Mouse (Mus musculus) ovary, adult 18-20 months (tissue): ENCODE measurements around the gene 4931429L15Rik.
"Not testable (repeated sequence)": the region's sequence is repeated elsewhere in the genome, so short reads cannot be mapped to it uniquely, and the experiment has no call there.

ENCODE experiments used
- DNase-seq: peaks from one replicate; pipeline ENCODE4 v3.0.0; 2022; ENCODE audit warnings: low spot score, mixed read lengths

4931429L15Rik gene

GRCm38 (mm10) chr9:46319886-46320285, at the start of gene 4931429L15Rik:
TSS of gene 4931429L15Rik (minus strand) at chr9:46319986.
- DNase-seq = not testable (repeated sequence)

GRCm38 (mm10) chr9:46362459-46362858, 42.7 kb upstream of the 4931429L15Rik start:
- DNase-seq = no peak

- no peak for DNase-seq
These were observed 41.8 kb upstream of the 4931429L15Rik start for GRCm38 (mm10) chr9:46361461-46362111.

GRCm38 (mm10) chr9:46353992-46354391, 34.2 kb upstream of the 4931429L15Rik start:
- DNase-seq = peak; percentile 16

- DNase-seq = no peak
These were observed 33.5 kb upstream of the 4931429L15Rik start for GRCm38 (mm10) chr9:46353330-46353724.

- DNase-seq = no peak
These were observed 33.0 kb upstream of the 4931429L15Rik start for GRCm38 (mm10) chr9:46352651-46353329.

- DNase-seq = no peak
These were observed 30.7 kb upstream of the 4931429L15Rik start for GRCm38 (mm10) chr9:46350451-46350981.

GRCm38 (mm10) chr9:46345887-46346665, 26.3 kb upstream of the 4931429L15Rik start:
- no peak for DNase-seq

GRCm38 (mm10) chr9:46339051-46339652, 19.4 kb upstream of the 4931429L15Rik start:
- DNase-seq = no peak

GRCm38 (mm10) chr9:46338384-46338783, 18.6 kb upstream of the 4931429L15Rik start:
- no peak for DNase-seq

GRCm38 (mm10) chr9:46337852-46338291, 18.1 kb upstream of the 4931429L15Rik start:
- no peak for DNase-seq

GRCm38 (mm10) chr9:46337331-46337730, 17.5 kb upstream of the 4931429L15Rik start:
- DNase-seq = no peak

- not testable (repeated sequence) for DNase-seq
These were observed 16.5 kb upstream of the 4931429L15Rik start for GRCm38 (mm10) chr9:46336294-46336693.

GRCm38 (mm10) chr9:46335461-46335995, 15.7 kb upstream of the 4931429L15Rik start:
- no peak for DNase-seq

- no peak for DNase-seq
These were observed 14.8 kb upstream of the 4931429L15Rik start for GRCm38 (mm10) chr9:46334471-46335025.

- no peak for DNase-seq
These were observed 11.5 kb upstream of the 4931429L15Rik start for GRCm38 (mm10) chr9:46331301-46331700.

GRCm38 (mm10) chr9:46330586-46330895, 10.8 kb upstream of the 4931429L15Rik start:
- no peak for DNase-seq

- no peak for DNase-seq
These were observed 10.2 kb upstream of the 4931429L15Rik start for GRCm38 (mm10) chr9:46329801-46330585.

- no peak for DNase-seq
These were observed 9.5 kb upstream of the 4931429L15Rik start for GRCm38 (mm10) chr9:46329250-46329648.

- no peak for DNase-seq
These were observed 8.9 kb upstream of the 4931429L15Rik start for GRCm38 (mm10) chr9:46328572-46329249.
